Mouse (Mus musculus) olfactory bulb, adult 2 months (tissue): Measurements from ENCODE around the gene Mesp1.

Experiments used
- CTCF ChIP-seq: fragments of 200-500 bp; IDR thresholded peaks from 2 replicates; pipeline ENCODE4 v1.5.1; 2012; ENCODE audit warnings: low read depth, mild to moderate bottlenecking, low read length, moderate library complexity; ENCODE audit not compliant: insufficient read depth
- POLR2A ChIP-seq: fragments of 200-500 bp; IDR thresholded peaks from 2 replicates; pipeline ENCODE4 v1.6.1; 2012; ENCODE audit warnings: mild to moderate bottlenecking, low read depth, low read length, moderate library complexity; ENCODE audit not compliant: insufficient read depth

DNA sequence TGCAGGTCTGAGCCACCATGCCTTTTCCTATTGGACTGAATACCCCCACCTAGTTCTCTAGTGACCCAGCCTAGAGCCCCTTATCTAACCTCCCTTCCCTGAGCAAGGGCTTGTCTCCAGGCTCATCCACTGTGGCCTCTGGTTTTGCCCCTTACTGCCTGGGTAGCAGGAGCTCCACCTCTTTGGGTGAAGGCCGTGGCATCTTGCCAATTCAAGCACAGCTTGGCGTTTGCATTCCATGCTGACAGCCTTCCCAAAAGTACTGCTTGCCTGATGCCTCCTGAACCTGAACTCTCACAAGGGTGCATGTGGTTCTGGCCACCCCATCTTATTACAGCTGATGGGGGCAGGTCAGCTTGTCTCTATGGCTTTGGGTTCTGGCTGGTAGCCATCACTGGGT, 10.3 kb upstream of the Mesp1 start:
- TF ChIP-seq POLR2A (no peak), CTCF (no peak)
